Mouse (Mus musculus): ENCODE results near the gene Mios. TPM values are rescaled to one million over a fixed set of nuclear protein-coding genes. Genes with fewer than 3 reads are reported as not detected.

Gene Mios
- total RNA-seq (2023), result 22.3 TPM

GRCm38 (mm10) chr6:8209047-8209865 is at the start of gene Mios:
Gene Mios, plus strand, starts transcription at chr6:8209222.

GRCm38 (mm10) chr6:8192517-8192916 is 16.5 kb upstream of the Mios start, which contains the start of gene Col28a1:
Gene Col28a1, minus strand, starts transcription at chr6:8192617.

GRCm38 (mm10) chr6:8259004-8259666 is 50.1 kb downstream of the Mios start, which contains the start of the genes Rpa3, Umad1 and Gm45062:
Gene Rpa3, minus strand, starts transcription at chr6:8259173.
Gene Umad1, plus strand, starts transcription at chr6:8259288.
Gene Gm45062, plus strand, starts transcription at chr6:8259450.

Other genes with a start within 250 kb of the Mios start
- not detected for gene Col28a1, start 16.6 kb upstream of the Mios start, total RNA-seq (2023)
- gene Rpa3, start 50.0 kb downstream of the Mios start, total RNA-seq (2023), result 13.5 TPM
- 6.5 TPM for gene Umad1, start 50.1 kb downstream of the Mios start, total RNA-seq (2023)
- gene Gm45062, start 50.2 kb downstream of the Mios start, total RNA-seq (2023), result not detected

Measured in CD4-positive naive resting alpha-beta T cell, adult 57 days (primary cell).